Mouse (Mus musculus) skeletal muscle tissue, adult 2 months (tissue): ENCODE results near the gene Slc2a12.

ENCODE experiments used
- DNase-seq: peaks from one replicate; pipeline ENCODE4 v3.0.0-alpha.2; 2012; ENCODE audit warnings: low read depth, low spot score

Gene Slc2a12

GRCm38 (mm10) chr10:22660286-22661000, 15.6 kb downstream of the Slc2a12 start:
- no peak for DNase-seq

GRCm38 (mm10) chr10:22668509-22668908, 23.7 kb downstream of the Slc2a12 start:
- DNase-seq, result no peak

GRCm38 (mm10) chr10:22674176-22674575, 29.4 kb downstream of the Slc2a12 start:
- no peak for DNase-seq

- no peak for DNase-seq
Observed at GRCm38 (mm10) chr10:22675848-22676630, 31.2 kb downstream of the Slc2a12 start.

- DNase-seq, result no peak
Observed at GRCm38 (mm10) chr10:22696236-22696635, 51.4 kb downstream of the Slc2a12 start.

GRCm38 (mm10) chr10:22696864-22697263, 52.1 kb downstream of the Slc2a12 start:
- no peak for DNase-seq

- no peak for DNase-seq
Observed at GRCm38 (mm10) chr10:22698158-22698953, 53.5 kb downstream of the Slc2a12 start.

GRCm38 (mm10) chr10:22699487-22700335, 54.9 kb downstream of the Slc2a12 start:
- no peak for DNase-seq

- no peak for DNase-seq
Observed at GRCm38 (mm10) chr10:22700773-22701172, 56.0 kb downstream of the Slc2a12 start.

GRCm38 (mm10) chr10:22701485-22702315, 56.9 kb downstream of the Slc2a12 start:
- no peak for DNase-seq

- no peak for DNase-seq
Observed at GRCm38 (mm10) chr10:22703844-22704243, 59.0 kb downstream of the Slc2a12 start.

GRCm38 (mm10) chr10:22708190-22708843, 63.5 kb downstream of the Slc2a12 start:
- no peak for DNase-seq

GRCm38 (mm10) chr10:22710173-22710777, 65.5 kb downstream of the Slc2a12 start:
- DNase-seq, result no peak

- DNase-seq, result no peak
Observed at GRCm38 (mm10) chr10:22712955-22713354, 68.1 kb downstream of the Slc2a12 start.

GRCm38 (mm10) chr10:22714520-22714919, 69.7 kb downstream of the Slc2a12 start:
- DNase-seq, result peak; percentile 62

GRCm38 (mm10) chr10:22718475-22718874, 73.7 kb downstream of the Slc2a12 start:
- DNase-seq, result peak; percentile 36

GRCm38 (mm10) chr10:22720781-22721529, 76.1 kb downstream of the Slc2a12 start:
- DNase-seq, result no peak

GRCm38 (mm10) chr10:22725166-22725565, 80.4 kb downstream of the Slc2a12 start:
- no peak for DNase-seq

- DNase-seq, result no peak
Observed at GRCm38 (mm10) chr10:22726295-22726694, 81.5 kb downstream of the Slc2a12 start.
